Mouse (Mus musculus): Measurements from ENCODE around the gene Myo16. TPM values are rescaled to one million over a fixed set of nuclear protein-coding genes. Genes with fewer than 3 reads are reported as not detected.
A peak's percentile ranks its signal among the peaks of the same experiment; 100 is the strongest.

Gene Myo16
- polyA plus RNA-seq, 2 experiments: 0.55 to 0.98 TPM

DNA sequence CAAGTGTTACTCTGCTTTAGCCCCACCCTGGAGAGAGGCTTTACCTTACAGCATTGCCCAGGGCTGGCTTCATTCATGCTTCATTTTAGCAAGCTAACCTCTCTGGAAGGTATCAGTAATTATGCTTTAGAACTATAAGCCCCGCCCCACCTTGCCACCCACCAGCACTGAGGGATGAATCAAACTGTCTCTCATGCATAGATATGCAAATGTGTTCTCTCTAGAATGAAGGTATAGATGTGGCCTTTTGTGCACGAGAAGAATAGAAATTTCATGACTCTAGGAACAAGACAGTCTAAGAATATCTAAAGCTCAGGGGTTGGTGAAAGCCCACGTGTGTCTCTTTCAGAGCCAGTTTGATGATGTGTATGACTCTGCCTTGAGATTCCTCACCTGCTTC, 288.9 kb downstream of the Myo16 start:
- DNase-seq (ENCODE audit: low spot score) (no peak), ATAC-seq (ENCODE audit: low FRiP score, low read depth) (no peak)
- Histone ChIP-seq H3K36me3 (ENCODE audit: control insufficient read depth, insufficient read depth, low read length) (no peaks in the 10 kb centered on the region), H3K27ac (replicated peaks; ENCODE audit: low read depth, low read length) (no peak overlapping the region), H3K4me2 (replicated peaks; ENCODE audit: low read depth, low read length, severe bottlenecking) (no peak overlapping the region), H3K27me3 (ENCODE audit: control insufficient read depth, insufficient read depth, low read length) (no peaks in the 10 kb centered on the region), H3K4me3 (replicated peaks; ENCODE audit: low read length) (no peak overlapping the region), H3K4me1 (ENCODE audit: control insufficient read depth, insufficient read depth, low read length) (peaks cover 12% of the 10 kb centered on the region), H3K9me3 (ENCODE audit: control insufficient read depth, low read length) (no peaks in the 10 kb centered on the region), H3K9ac (ENCODE audit: low read depth, low read length, severe bottlenecking) (no peak overlapping the region)
- 72% methylated on average over 3 of the region's 3 CpGs for WGBS
- TF ChIP-seq POLR2A (IDR thresholded peaks at IDR 0.05; ENCODE audit: borderline replicate concordance, extremely low read depth, insufficient read depth, insufficient read length): no peak

DNA sequence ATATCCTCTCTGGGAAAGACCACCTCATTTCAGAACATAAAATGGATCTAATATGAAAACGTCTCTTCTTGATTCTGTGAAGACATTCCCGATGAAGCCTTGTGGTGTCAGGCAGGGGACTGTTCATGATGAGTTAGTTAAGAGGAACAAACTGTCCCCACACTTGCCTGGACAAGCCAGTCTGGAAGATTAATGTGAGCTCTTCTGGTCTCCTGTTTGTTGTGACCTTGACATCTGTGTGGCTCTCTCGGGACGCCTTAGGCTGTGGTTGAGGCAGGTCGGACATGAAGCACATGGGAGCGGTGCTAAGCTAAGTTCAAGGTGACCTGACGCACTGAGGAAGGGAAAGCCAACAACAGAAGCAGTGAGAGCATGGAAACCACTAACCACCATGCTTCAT, 291.3 kb downstream of the Myo16 start:
- H3K9me3 ChIP-seq (ENCODE audit: control insufficient read depth, low read length): no peaks in the 10 kb centered on the region
- ATAC-seq (ENCODE audit: low FRiP score, low read depth): no peak
- DNase-seq (ENCODE audit: low spot score): no peak
- H3K4me2 ChIP-seq (replicated peaks; ENCODE audit: low read depth, low read length, severe bottlenecking): no peak overlapping the region
- TF ChIP-seq POLR2A (IDR thresholded peaks at IDR 0.05; ENCODE audit: borderline replicate concordance, extremely low read depth, insufficient read depth, insufficient read length): no peak
- H3K4me3 ChIP-seq (replicated peaks; ENCODE audit: low read length): no peak overlapping the region
- H3K36me3 ChIP-seq (ENCODE audit: control insufficient read depth, insufficient read depth, low read length): no peaks in the 10 kb centered on the region
- H3K9ac ChIP-seq (ENCODE audit: low read depth, low read length, severe bottlenecking): no peak overlapping the region
- no peaks in the 10 kb centered on the region for H3K27me3 ChIP-seq (ENCODE audit: control insufficient read depth, insufficient read depth, low read length)
- no peak overlapping the region for H3K27ac ChIP-seq (replicated peaks; ENCODE audit: low read depth, low read length)
- WGBS: 71% methylated on average over 7 of the region's 7 CpGs
- peaks cover 2% of the 10 kb centered on the region; the same call in 1 of the 2 replicates for H3K4me1 ChIP-seq (ENCODE audit: control insufficient read depth, insufficient read depth, low read length)

DNA sequence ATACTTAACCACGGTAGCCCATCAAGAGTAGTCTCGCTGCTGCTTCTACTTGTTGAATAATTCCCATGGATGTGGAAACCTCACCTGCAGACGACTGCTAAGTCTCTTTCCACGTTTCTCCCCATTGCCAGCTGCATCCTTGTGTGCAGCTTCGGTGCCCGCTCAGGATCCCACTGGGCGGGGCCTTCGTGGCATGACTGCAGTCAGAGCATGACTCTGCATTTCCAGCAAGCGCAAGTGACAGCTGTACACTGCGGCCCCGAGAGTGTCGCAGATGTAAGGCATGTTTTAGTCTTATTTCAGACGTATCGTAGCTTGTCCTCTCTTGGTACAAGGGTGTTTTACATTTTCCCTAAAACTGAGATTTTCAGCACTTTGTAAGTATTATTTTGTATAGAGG, 294.8 kb downstream of the Myo16 start:
- no peaks in the 10 kb centered on the region for H3K36me3 ChIP-seq (ENCODE audit: control insufficient read depth, insufficient read depth, low read length)
- no peak overlapping the region for H3K4me3 ChIP-seq (replicated peaks; ENCODE audit: low read length)
- no peak overlapping the region for H3K9ac ChIP-seq (ENCODE audit: low read depth, low read length, severe bottlenecking)
- DNase-seq (ENCODE audit: low spot score) (no peak), ATAC-seq (ENCODE audit: low FRiP score, low read depth) (no peak)
- H3K27me3 ChIP-seq (ENCODE audit: control insufficient read depth, insufficient read depth, low read length): no peaks in the 10 kb centered on the region
- WGBS: 76% methylated on average over 14 of the region's 14 CpGs
- peaks cover 2% of the 10 kb centered on the region; the same call in 1 of the 2 replicates for H3K4me1 ChIP-seq (ENCODE audit: control insufficient read depth, insufficient read depth, low read length)
- no peak overlapping the region for H3K27ac ChIP-seq (replicated peaks; ENCODE audit: low read depth, low read length)
- no peaks in the 10 kb centered on the region for H3K9me3 ChIP-seq (ENCODE audit: control insufficient read depth, low read length)
- TF ChIP-seq POLR2A (IDR thresholded peaks at IDR 0.05; ENCODE audit: borderline replicate concordance, extremely low read depth, insufficient read depth, insufficient read length): no peak
- no peak overlapping the region for H3K4me2 ChIP-seq (replicated peaks; ENCODE audit: low read depth, low read length, severe bottlenecking)

DNA sequence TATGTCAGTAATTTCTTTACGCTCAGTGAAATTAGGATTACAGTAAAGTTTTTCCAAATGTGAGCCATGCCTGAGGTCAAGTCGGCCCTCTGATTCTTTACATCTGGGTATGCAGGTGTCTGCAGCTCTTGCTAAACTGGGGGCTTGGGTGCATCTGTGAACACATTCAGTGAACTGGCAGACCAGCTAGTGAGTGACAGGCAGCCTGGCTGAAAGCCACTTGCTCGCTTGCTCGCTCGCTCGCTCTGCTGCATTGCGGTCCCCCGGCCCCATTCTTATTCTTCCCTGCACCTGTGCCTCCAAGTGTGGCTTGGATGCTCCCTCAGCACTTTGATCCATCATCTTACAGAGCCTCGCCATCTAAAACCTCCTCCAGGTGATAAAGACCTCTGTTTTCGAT, 299.3 kb downstream of the Myo16 start:
- 60% methylated on average over 10 of the region's 10 CpGs for WGBS
- no peak overlapping the region for H3K27ac ChIP-seq (replicated peaks; ENCODE audit: low read depth, low read length)
- TF ChIP-seq POLR2A (IDR thresholded peaks at IDR 0.05; ENCODE audit: borderline replicate concordance, extremely low read depth, insufficient read depth, insufficient read length): no peak
- no peaks in the 10 kb centered on the region for H3K36me3 ChIP-seq (ENCODE audit: control insufficient read depth, insufficient read depth, low read length)
- H3K4me3 ChIP-seq (replicated peaks; ENCODE audit: low read length): no peak overlapping the region
- no peak overlapping the region for H3K4me2 ChIP-seq (replicated peaks; ENCODE audit: low read depth, low read length, severe bottlenecking)
- no peaks in the 10 kb centered on the region for H3K9me3 ChIP-seq (ENCODE audit: control insufficient read depth, low read length)
- peak; percentile 38 for DNase-seq (ENCODE audit: low spot score)
- no peaks in the 10 kb centered on the region for H3K27me3 ChIP-seq (ENCODE audit: control insufficient read depth, insufficient read depth, low read length)
- no peak overlapping the region for H3K9ac ChIP-seq (ENCODE audit: low read depth, low read length, severe bottlenecking)
- no peak for ATAC-seq (ENCODE audit: low FRiP score, low read depth)
- peaks cover 10% of the 10 kb centered on the region; the same call in 1 of the 2 replicates for H3K4me1 ChIP-seq (ENCODE audit: control insufficient read depth, insufficient read depth, low read length)

DNA sequence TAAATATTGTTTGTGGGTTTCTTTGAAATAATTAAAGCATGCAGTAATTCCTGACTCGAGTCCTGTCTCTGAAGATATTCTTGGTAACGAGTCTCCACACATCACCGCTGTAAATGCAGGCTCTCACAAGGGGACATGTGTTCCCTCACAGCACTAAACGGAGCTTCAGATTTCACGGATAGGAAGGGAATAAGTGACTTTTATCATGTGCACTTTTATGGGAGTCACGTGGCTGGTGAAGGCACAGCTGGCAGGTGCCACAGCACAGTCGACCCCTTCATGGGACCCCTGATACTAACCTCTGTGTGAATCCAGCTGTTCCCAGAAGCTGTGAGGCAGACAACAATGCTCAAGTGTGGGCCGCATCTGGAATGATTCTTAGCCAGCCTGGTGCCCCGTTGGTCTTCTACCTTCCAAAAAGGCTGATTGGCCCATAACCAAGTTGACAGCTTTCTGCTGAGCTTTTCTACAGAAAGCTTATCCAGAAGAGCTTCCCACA, 304.5 kb downstream of the Myo16 start:
- Histone ChIP-seq H3K4me2 (replicated peaks; ENCODE audit: low read depth, low read length, severe bottlenecking) (no peak overlapping the region), H3K4me3 (replicated peaks; ENCODE audit: low read length) (no peak overlapping the region), H3K9me3 (ENCODE audit: control insufficient read depth, low read length) (no peaks in the 10 kb centered on the region), H3K27me3 (ENCODE audit: control insufficient read depth, insufficient read depth, low read length) (no peaks in the 10 kb centered on the region), H3K4me1 (ENCODE audit: control insufficient read depth, insufficient read depth, low read length) (peaks cover 16% of the 10 kb centered on the region; the same call in 1 of the 2 replicates), H3K36me3 (ENCODE audit: control insufficient read depth, insufficient read depth, low read length) (no peaks in the 10 kb centered on the region), H3K27ac (replicated peaks; ENCODE audit: low read depth, low read length) (no peak overlapping the region), H3K9ac (ENCODE audit: low read depth, low read length, severe bottlenecking) (no peak overlapping the region)
- DNase-seq (ENCODE audit: low spot score) (no peak), ATAC-seq (ENCODE audit: low FRiP score, low read depth) (peak; percentile 77)
- TF ChIP-seq POLR2A (IDR thresholded peaks at IDR 0.05; ENCODE audit: borderline replicate concordance, extremely low read depth, insufficient read depth, insufficient read length): no peak
- 20% methylated on average over 9 of the region's 9 CpGs for WGBS

DNA sequence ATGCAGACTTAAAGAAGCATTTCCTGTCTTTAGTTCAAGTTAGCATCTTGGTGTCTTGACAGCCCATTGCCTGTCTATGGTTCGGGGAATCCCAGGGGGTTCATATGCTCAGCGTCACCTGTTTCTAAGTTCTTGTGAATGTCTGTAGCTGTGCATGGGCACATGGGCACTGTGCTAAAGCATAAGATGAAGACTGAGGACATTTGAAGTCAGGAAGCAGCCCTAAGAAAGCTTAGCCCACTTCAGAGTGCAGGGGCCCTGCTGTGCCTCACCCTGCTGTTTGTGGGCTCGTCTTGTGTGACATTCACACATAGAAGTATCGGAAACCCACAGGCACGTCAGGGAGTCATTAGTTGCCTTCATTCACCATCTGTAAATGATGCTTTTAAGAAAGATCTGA, 308.6 kb downstream of the Myo16 start:
- no peak for TF ChIP-seq POLR2A (IDR thresholded peaks at IDR 0.05; ENCODE audit: borderline replicate concordance, extremely low read depth, insufficient read depth, insufficient read length)
- Histone ChIP-seq H3K4me3 (replicated peaks; ENCODE audit: low read length) (no peak overlapping the region), H3K9ac (ENCODE audit: low read depth, low read length, severe bottlenecking) (no peak overlapping the region), H3K4me2 (replicated peaks; ENCODE audit: low read depth, low read length, severe bottlenecking) (no peak overlapping the region), H3K4me1 (ENCODE audit: control insufficient read depth, insufficient read depth, low read length) (peaks cover 6% of the 10 kb centered on the region; the same call in 1 of the 2 replicates), H3K9me3 (ENCODE audit: control insufficient read depth, low read length) (no peaks in the 10 kb centered on the region), H3K27me3 (ENCODE audit: control insufficient read depth, insufficient read depth, low read length) (no peaks in the 10 kb centered on the region), H3K36me3 (ENCODE audit: control insufficient read depth, insufficient read depth, low read length) (no peaks in the 10 kb centered on the region), H3K27ac (replicated peaks; ENCODE audit: low read depth, low read length) (no peak overlapping the region)
- WGBS: 68% methylated on average over 5 of the region's 5 CpGs
- ATAC-seq (ENCODE audit: low FRiP score, low read depth) (no peak), DNase-seq (ENCODE audit: low spot score) (no peak)
